Mouse (Mus musculus): ENCODE measurements around the gene Skiv2l. TPM values are rescaled to one million over a fixed set of nuclear protein-coding genes. Genes with fewer than 3 reads are reported as not detected.
"Not testable (repeated sequence)": the region's sequence is repeated elsewhere in the genome, so short reads cannot be mapped to it uniquely, and the experiment has no call there.

The Skiv2l gene
- polyA plus RNA-seq, 1 experiment = 58.0 TPM

DNA sequence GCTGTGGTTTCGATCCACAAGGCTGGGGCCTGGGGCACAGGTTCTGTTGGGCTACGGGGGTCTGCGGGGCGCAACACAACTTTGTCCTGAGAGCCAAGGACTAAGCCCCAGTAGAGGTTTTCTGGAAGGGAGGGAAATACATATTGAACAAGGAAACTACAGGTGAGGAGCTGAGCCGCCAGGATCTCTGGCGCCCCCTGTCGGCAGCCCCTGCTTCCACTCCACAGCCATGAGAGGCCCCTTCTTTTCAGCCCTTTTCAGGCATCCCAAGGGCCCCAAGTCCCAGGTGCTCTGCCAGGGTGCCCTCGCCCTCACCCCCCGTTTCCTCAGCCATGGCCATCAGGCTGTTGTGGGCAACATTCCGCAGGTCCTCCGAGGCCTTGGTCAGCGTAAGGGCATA, 36.3 kb downstream of the Skiv2l start:
- DNase-seq (ENCODE audit: low spot score) = not testable (repeated sequence)

DNA sequence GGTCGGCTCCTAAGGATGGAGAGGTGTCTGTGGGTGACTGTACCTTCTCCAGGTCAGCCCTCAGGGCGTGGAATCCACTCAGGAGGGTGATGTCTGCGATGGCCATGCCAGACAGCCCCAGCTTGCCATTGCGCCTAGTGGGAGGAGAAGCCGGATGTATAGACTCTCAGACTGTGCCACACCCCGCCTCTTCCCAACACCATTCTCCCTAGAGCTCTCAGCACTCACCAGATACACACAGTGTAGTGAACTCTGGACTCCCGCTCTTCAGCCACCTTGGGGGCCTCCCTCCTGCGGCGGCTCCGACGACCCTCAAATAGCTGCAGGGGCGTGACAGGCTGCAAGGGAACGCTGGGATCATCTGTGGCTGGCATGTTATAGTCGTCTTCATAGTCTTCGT, 38.7 kb downstream of the Skiv2l start:
- DNase-seq (ENCODE audit: low spot score) = no peak

GRCm38 (mm10) chr17:34810811-34811210, 39.2 kb downstream of the Skiv2l start:
- DNase-seq (ENCODE audit: low spot score) = not testable (repeated sequence)

- DNase-seq (ENCODE audit: low spot score) = not testable (repeated sequence)
Measured at GRCm38 (mm10) chr17:34810411-34810810, 39.6 kb downstream of the Skiv2l start.

GRCm38 (mm10) chr17:34808599-34809205, 41.3 kb downstream of the Skiv2l start:
- DNase-seq (ENCODE audit: low spot score) = no peak

DNA sequence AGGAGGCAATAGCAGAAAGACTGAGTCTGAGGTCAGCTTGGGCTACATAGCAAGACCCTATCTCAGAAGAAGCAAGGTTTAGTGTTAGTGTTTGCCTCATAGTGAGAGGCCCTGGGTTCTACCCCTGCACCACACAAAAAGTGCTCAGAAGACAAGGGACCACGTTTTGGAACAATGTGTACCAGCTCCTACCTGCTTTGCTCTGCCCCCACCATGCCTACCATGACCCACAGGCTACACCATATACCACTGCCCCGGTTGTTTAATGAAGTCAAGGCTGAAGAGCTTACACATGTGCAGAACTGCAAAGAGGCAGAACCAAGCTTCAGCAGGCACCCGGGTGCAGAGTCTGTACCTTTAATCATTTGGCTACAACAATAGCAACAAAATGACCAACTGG, 42.8 kb downstream of the Skiv2l start:
- no peak for DNase-seq (ENCODE audit: low spot score)

GRCm38 (mm10) chr17:34804871-34805562, 45.0 kb downstream of the Skiv2l start:
- DNase-seq (ENCODE audit: low spot score) = no peak

DNA sequence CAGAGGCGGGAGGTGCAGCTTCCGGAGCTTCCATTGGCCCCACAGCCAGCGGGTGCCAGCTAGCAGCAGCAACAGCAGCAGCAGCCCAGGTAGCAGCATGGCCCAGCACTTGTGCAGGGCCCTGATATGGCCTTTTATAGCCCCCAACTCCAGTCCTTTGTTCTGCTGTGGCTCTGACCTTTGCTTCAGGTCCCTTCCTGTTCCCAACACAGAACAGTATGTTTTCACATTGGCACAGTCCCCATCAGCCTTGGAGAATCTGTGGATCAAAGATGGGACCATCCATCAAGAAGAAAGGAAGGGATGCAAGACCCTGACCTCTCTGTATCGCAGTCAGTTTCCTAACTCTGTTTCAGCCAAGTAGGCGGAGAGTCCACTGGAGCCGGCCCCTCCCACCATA, 45.7 kb downstream of the Skiv2l start, which contains the start of gene Cyp21a1:
TSS of gene Cyp21a1 (minus strand) at position 261 of the 400 bp plus-strand sequence.
- DNase-seq (ENCODE audit: low spot score) = not testable (repeated sequence)

- not testable (repeated sequence) for DNase-seq (ENCODE audit: low spot score)
Measured at GRCm38 (mm10) chr17:34803367-34803766, 46.6 kb downstream of the Skiv2l start.

- not testable (repeated sequence) for DNase-seq (ENCODE audit: low spot score)
Measured at GRCm38 (mm10) chr17:34802756-34803155, 47.3 kb downstream of the Skiv2l start.

- DNase-seq (ENCODE audit: low spot score) = not testable (repeated sequence)
Measured at GRCm38 (mm10) chr17:34800781-34801305, 49.2 kb downstream of the Skiv2l start.

DNA sequence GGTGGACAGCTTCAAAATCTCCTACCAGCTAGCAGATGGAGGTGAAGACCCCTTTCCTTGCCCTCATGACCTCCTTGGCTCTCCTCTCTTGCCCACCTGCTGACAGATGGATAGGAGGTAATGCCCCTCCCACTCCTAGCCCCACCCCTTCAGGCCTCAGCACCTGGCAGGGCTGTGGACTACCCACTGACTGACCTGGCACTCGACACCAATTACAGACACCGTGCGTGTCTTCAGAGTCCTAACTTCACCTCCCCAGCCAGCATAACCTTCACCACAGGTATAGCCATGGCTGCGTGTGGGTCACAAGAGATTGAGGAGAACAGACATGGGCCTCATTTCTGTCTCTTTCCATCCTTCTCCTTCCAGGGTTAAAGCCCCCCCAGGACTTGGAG, 50.5 kb downstream of the Skiv2l start:
- DNase-seq (ENCODE audit: low spot score) = no peak

DNA sequence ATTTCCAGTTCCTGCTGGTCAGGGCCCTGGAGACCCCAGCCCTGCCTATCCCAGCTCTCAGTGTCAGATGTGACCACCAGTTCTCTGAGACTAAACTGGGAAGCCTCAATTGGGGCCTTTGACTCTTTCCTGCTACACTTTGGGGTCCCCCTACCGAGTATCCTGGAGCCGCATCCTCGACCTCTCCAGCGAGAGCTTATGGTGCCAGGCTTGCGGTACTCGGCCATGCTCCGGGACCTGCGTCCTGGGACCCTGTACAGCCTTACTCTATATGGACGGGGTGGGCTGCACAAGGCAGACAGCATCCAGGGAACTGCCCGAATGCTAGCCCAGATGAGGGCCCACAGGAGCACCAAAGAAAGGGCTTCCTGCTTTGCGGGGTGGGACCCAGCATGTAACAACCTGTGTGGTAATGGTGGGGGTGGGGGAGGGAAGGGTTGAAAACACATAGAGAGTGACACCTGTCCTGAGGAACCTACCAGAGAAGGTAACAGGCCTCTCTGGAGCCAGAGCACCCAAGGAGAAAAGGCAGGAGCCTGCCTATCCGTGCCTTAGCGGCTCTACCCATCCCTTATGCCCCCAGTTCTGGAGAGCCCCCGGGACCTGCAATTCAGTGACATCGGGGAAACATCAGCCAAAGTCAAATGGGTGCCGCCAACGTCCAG, 51.0 kb downstream of the Skiv2l start:
- DNase-seq (ENCODE audit: low spot score) = no peak

GRCm38 (mm10) chr17:34798071-34798470, 51.9 kb downstream of the Skiv2l start:
- not testable (repeated sequence) for DNase-seq (ENCODE audit: low spot score)

DNA sequence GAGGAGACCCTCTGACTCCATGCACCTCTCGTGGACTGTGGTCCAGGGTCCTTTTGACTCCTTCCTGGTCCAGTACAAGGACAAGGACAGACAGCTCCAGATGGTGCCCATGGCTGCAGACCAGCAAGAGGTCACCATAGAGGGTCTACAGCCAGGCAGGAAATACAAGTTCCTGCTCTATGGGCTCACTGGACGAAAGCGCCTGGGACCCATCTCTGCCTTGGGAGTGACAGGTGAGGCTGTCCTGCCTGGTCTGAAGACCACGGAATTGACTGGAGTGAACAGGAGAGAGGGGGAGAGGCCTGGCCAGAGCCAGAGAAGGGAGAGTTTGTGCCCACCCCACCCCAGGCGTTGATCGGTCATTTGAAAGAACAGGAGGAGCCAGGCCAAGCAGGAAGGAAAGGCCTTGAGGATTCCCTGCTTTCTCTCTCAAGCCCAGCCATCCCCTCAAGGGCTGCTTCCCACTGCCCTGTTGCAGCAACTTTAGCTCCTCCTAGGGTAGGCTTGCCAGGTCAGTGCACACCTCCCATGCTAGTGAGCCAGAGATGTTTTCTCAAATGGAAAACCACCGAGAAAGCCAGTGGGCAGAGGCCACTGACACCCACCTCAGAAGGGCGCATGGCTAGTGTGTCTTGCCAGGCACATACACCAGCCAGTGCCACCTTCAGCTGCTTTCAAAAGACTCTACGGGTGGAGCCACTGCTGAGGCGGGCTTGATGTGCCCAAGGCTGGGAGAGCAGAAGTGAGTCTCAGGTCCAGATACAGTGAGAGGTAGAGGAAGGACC, 52.6 kb downstream of the Skiv2l start:
- not testable (repeated sequence) for DNase-seq (ENCODE audit: low spot score)

- DNase-seq (ENCODE audit: low spot score) = no peak
Measured at GRCm38 (mm10) chr17:34796311-34797140, 53.5 kb downstream of the Skiv2l start.

DNA sequence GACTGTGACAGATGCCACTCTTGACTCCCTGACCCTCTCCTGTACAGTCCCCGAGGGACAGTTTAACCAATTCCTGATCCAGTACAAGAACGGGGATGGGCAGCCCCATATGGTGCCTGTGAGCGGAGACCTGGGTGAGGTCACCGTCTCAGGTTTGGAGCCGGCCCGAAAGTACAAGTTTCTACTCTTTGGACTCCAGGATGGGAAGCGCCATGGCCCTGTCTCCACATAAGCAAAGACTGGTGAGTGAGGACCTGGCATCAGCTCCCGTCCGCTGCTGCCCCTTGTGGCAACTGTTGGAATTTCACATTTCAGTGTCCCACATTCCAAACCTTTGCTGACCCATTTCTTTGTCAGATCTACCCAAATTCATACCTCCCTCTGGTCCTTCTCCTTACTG, 54.4 kb downstream of the Skiv2l start:
- DNase-seq (ENCODE audit: low spot score) = no peak

DNA sequence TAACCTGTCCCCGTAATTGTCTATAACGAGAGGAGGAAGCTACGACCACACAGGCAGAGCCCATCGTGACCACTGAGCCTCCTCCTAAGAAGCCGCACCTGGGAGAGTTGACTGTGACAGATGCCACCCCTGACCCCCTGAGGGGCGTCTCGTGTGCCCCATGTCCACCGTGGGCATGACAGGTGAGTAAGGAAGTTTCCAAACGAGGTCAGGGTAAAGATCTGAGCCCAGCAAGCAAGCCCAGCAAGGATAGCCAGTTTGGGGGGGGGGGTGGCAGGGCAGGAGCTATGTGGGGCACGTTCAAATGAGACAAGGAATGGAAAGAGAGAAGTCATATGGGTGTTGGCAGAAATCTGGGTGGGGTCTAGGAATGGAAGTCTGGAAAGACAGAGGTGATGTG, 55.0 kb downstream of the Skiv2l start:
- no peak for DNase-seq (ENCODE audit: low spot score)

Data from urinary bladder, adult 2 months (tissue).